Mouse (Mus musculus) limb, embryonic 10.5 days (tissue): Measurements from ENCODE around the gene Vmn1r25. TPM values are rescaled to one million over a fixed set of nuclear protein-coding genes. Genes with fewer than 3 reads are reported as not detected.
"Not testable (repeated sequence)": the region's sequence is repeated elsewhere in the genome, so short reads cannot be mapped to it uniquely, and the experiment has no call there.

Experiments used
- DNase-seq: peaks from one replicate; pipeline ENCODE4 v3.0.0-alpha.2; 2017; ENCODE audit warnings: low spot score
- H3K27ac ChIP-seq: fragments of 300-500 bp; sonication (generic); 2 replicates; pipeline ENCODE4 v1.5.1; 2016; ENCODE audit warnings: mild to moderate bottlenecking
- H3K27me3 ChIP-seq: fragments of 300-500 bp; sonication (generic); 2 replicates; pipeline ENCODE4 v1.6.1; 2016; ENCODE audit warnings: low read depth, mild to moderate bottlenecking; ENCODE audit not compliant: poor library complexity, severe bottlenecking
- H3K36me3 ChIP-seq: fragments of 300-500 bp; sonication (generic); 2 replicates; pipeline ENCODE4 v1.6.1; 2016; ENCODE audit warnings: mild to moderate bottlenecking, moderate library complexity
- H3K4me1 ChIP-seq: fragments of 300-500 bp; sonication (generic); 2 replicates; pipeline ENCODE4 v1.6.1; 2016
- H3K4me3 ChIP-seq: fragments of 300-500 bp; sonication (generic); 2 replicates; pipeline ENCODE4 v1.5.1; 2016; ENCODE audit warnings: mild to moderate bottlenecking, moderate library complexity
- H3K9me3 ChIP-seq: fragments of 300-500 bp; sonication (generic); replicated peaks from 2 replicates; pipeline ENCODE4 v1.6.1; 2016; ENCODE audit warnings: mild to moderate bottlenecking
- WGBS: fragments of 180-500 bp; shearing (Covaris S2); methylation state at CpG from one replicate; pipeline ENCODE4 v1.1.7; 2016; 5-methylcytosine and 5-hydroxymethylcytosine counted together
- polyA plus RNA-seq: library from polyadenylated mRNA; unstranded; fragments of >200 nt; fragmentation: Nextera tagmentation; extraction: Ambion mirVana; gene quantifications from 2 replicates; pipeline ENCODE4 v1.2.1, GENCODE M21; 2016

The Vmn1r25 gene
- not detected in 2 replicates for polyA plus RNA-seq

DNA sequence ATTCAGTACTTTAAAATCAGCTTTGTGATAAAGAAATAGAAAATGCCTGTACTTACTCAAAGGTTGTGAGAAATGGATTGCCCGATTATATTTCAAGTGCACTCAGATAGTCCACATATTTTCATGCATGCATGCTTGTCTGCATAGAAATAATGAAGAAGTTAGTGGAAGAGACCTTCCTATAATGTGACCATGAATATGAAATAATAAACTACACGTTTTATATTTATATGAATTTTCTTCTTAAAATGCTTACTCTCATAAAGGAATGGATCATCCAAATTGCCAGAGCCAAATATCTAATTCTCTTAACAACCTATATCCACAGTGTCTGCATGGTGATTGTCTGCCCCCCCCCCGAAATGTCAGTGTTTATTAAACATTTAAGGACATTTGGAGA lies at the start of gene Vmn1r25:
TSS of gene Vmn1r25 (minus strand) at position 101 of the 400 bp plus-strand sequence.
- Histone ChIP-seq H3K36me3 (no peaks in the 10 kb centered on the region), H3K4me1 (no peaks in the 10 kb centered on the region), H3K4me3 (no peak within 1 kb of the TSS), H3K27ac (no peak within 1 kb of the TSS), H3K27me3 (no peaks in the 10 kb centered on the region), H3K9me3 (no peaks in the 10 kb centered on the region)
- 74% methylated on average over 3 of the region's 3 CpGs for WGBS
- DNase-seq: no peak

DNA sequence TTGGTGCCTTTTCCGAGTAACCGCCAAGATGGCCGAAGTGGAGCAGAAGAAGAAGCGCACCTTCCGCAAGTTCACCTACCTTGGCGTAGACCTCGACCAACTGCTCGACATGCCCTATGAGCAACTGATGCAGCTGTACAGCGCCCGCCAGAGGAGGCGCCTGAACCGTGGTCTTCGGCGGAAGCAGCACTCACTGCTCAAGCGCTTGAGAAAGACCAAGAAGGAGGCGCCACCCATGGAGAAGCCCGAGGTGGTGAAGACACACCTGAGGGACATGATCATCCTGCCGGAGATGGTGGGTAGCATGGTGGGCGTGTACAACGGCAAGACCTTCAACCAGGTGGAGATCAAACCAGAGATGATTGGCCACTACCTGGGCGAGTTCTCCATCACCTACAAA lies 36.9 kb upstream of the Vmn1r25 start:
- H3K27ac ChIP-seq, H3K27me3 ChIP-seq, H3K4me1 ChIP-seq, H3K4me3 ChIP-seq, H3K9me3 ChIP-seq, H3K36me3 ChIP-seq, DNase-seq: not testable (repeated sequence)
- WGBS: 93% methylated on average over 21 of the region's 21 CpGs

DNA sequence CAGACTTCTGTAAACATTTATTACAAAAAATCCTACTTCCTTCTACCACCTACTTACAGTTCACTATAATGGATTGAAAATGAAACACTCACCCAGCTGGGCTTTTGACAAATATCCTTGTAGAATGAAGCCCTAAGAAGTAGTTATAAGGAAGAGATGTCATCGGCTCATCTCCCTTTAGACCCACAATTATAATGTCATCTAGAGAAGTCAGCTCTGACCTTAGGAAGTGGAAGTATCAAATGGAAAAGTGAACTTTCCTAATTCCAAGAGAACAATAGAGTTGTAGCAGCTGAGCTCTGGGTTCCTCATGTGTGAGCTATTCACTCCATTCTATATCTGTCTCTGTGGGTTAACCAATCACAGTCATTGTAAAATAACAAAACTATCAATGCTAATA lies 34.4 kb upstream of the Vmn1r25 start, which contains the start of gene Vmn1r26:
TSS of gene Vmn1r26 (minus strand) at position 101 of the 400 bp plus-strand sequence.
- DNase-seq: no peak
- 91% methylated on average over 1 of the region's 1 CpGs for WGBS

DNA sequence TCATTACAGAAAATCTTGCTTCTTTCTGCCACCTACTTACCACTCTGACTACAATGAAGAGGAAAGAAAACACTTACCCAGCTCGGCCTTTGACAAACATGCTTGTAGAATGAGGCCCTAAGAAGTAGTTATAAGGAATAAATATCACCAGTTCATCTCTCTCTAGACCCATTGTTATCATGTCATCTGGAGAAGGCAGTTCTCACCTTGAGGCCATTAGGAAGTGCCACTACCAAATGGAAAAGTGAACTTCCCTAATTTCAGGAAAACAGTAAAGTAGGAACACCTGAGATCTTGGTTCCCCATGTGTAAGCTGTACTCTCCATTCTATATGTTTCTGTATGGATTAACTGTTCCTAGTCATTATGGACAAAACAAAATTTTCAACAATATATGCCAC lies 19.2 kb downstream of the Vmn1r25 start, which contains the start of gene Vmn1r24:
TSS of gene Vmn1r24 (minus strand) at position 101 of the 400 bp plus-strand sequence.
- not testable (repeated sequence) for H3K4me1 ChIP-seq, H3K4me3 ChIP-seq, H3K36me3 ChIP-seq, H3K9me3 ChIP-seq, H3K27ac ChIP-seq, DNase-seq, H3K27me3 ChIP-seq
- WGBS: 83% methylated on average over 1 of the region's 1 CpGs

More for the DNA sequence above, 34.4 kb upstream of the Vmn1r25 start, which contains the start of gene Vmn1r26:
- H3K4me3 ChIP-seq: no peak within 1 kb of the TSS
- no peaks in the 10 kb centered on the region for H3K27me3 ChIP-seq
- H3K36me3 ChIP-seq: no peaks in the 10 kb centered on the region
- H3K4me1 ChIP-seq: no peaks in the 10 kb centered on the region
- H3K27ac ChIP-seq: no peak within 1 kb of the TSS
- no peaks in the 10 kb centered on the region for H3K9me3 ChIP-seq

Other genes starting within 250 kb of the Vmn1r25 start
- gene Vopp1, start 155.7 kb downstream of the Vmn1r25 start, polyA plus RNA-seq: 51.7 and 60.3 TPM in 2 replicates
- gene Vmn1r21, start 130.5 kb downstream of the Vmn1r25 start, polyA plus RNA-seq: not detected in 2 replicates
- gene Vmn1r22, start 72.8 kb downstream of the Vmn1r25 start, polyA plus RNA-seq: not detected in 2 replicates
- not detected in 2 replicates for gene Vmn1r23, start 54.0 kb downstream of the Vmn1r25 start, polyA plus RNA-seq
- not detected in 2 replicates for gene Vmn1r24, start 19.3 kb downstream of the Vmn1r25 start, polyA plus RNA-seq
- gene Vmn1r26, start 34.3 kb upstream of the Vmn1r25 start, polyA plus RNA-seq: not detected in 2 replicates
- not detected in 2 replicates for gene Vmn1r27, start 238.0 kb upstream of the Vmn1r25 start, polyA plus RNA-seq